Mouse (Mus musculus) lung, embryonic 16.5 days (tissue): Measurements from ENCODE around the gene Drd3. TPM values are rescaled to one million over a fixed set of nuclear protein-coding genes. Genes with fewer than 3 reads are reported as not detected.

ENCODE experiments used
- ATAC-seq: fragments of 200-750 bp; cut with Nextera tagmentation; 2 replicates; pipeline ENCODE4 v1.8.0; 2017; ENCODE audit warnings: low read depth, mild to moderate bottlenecking, moderate library complexity
- H3K27ac ChIP-seq: fragments of 300-500 bp; sonication (generic); 2 replicates; pipeline ENCODE4 v1.5.1; 2014; ENCODE audit warnings: mild to moderate bottlenecking, control low read depth, low read length
- H3K27me3 ChIP-seq: fragments of 300-500 bp; sonication (generic); 2 replicates; pipeline ENCODE4 v1.6.1; 2014; ENCODE audit warnings: low read depth, low read length, mixed read lengths; ENCODE audit not compliant: control insufficient read depth, insufficient read depth
- H3K36me3 ChIP-seq: fragments of 300-500 bp; sonication (generic); 2 replicates; pipeline ENCODE4 v1.6.1; 2014; ENCODE audit warnings: low read length; ENCODE audit not compliant: control insufficient read depth, insufficient read depth
- H3K4me1 ChIP-seq: fragments of 300-500 bp; sonication (generic); replicated peaks from 2 replicates; pipeline ENCODE4 v1.6.1; 2014; ENCODE audit warnings: low read length, mixed read lengths; ENCODE audit not compliant: control insufficient read depth, insufficient read depth
- H3K4me2 ChIP-seq: fragments of 300-500 bp; sonication (generic); 2 replicates; pipeline ENCODE4 v1.6.1; 2014; ENCODE audit warnings: low read depth, low read length, control low read depth
- H3K4me3 ChIP-seq: fragments of 300-500 bp; sonication (generic); 2 replicates; pipeline ENCODE4 v1.5.1; 2014; ENCODE audit warnings: mild to moderate bottlenecking, low read length, control low read depth
- H3K9ac ChIP-seq: fragments of 300-500 bp; sonication (generic); 2 replicates; pipeline ENCODE4 v1.6.1; 2014; ENCODE audit warnings: low read length, control low read depth
- H3K9me3 ChIP-seq: fragments of 300-500 bp; sonication (generic); 2 replicates; pipeline ENCODE4 v1.6.1; 2016; ENCODE audit warnings: low read length; ENCODE audit not compliant: control insufficient read depth
- WGBS: fragments of 180-500 bp; shearing (Covaris S2); extraction: QIAGEN DNeasy Blood & Tissue Kit; methylation state at CpG from one replicate; pipeline ENCODE4 v1.1.7; 2014; 5-methylcytosine and 5-hydroxymethylcytosine counted together
- polyA plus RNA-seq: library from polyadenylated mRNA; unstranded; fragments of >200 nt; fragmentation: Nextera tagmentation; extraction: Ambion mirVana; gene quantifications from 2 replicates; pipeline ENCODE4 v1.2.1, GENCODE M21; 2015

Gene Drd3
- polyA plus RNA-seq, 1 experiment from 2014 or later: not detected

GRCm38 (mm10) chr16:43730281-43730680 is 23.5 kb upstream of the Drd3 start:
- H3K4me2 ChIP-seq: no peak overlapping the region
- WGBS: 65% methylated on average over 4 of the region's 4 CpGs

GRCm38 (mm10) chr16:43732496-43732895 is 21.3 kb upstream of the Drd3 start:
- H3K9me3 ChIP-seq: no peaks in the 10 kb centered on the region
- no peak overlapping the region for H3K4me2 ChIP-seq
- H3K27me3 ChIP-seq: no peaks in the 10 kb centered on the region
- H3K9ac ChIP-seq: no peak overlapping the region
- no peak overlapping the region for H3K4me3 ChIP-seq
- WGBS: 85% methylated on average over 10 of the region's 10 CpGs
- no peak overlapping the region for H3K27ac ChIP-seq
- H3K36me3 ChIP-seq: no peaks in the 10 kb centered on the region
- ATAC-seq: no peak
- H3K4me1 ChIP-seq: no peaks in the 10 kb centered on the region

More at GRCm38 (mm10) chr16:43730281-43730680, 23.5 kb upstream of the Drd3 start:
- Histone ChIP-seq H3K36me3 (no peaks in the 10 kb centered on the region), H3K4me1 (no peaks in the 10 kb centered on the region), H3K4me3 (no peak overlapping the region), H3K9me3 (no peaks in the 10 kb centered on the region), H3K9ac (no peak overlapping the region), H3K27ac (no peak overlapping the region), H3K27me3 (no peaks in the 10 kb centered on the region)
- no peak for ATAC-seq

- 75% methylated on average over 5 of the region's 5 CpGs for WGBS
- Histone ChIP-seq H3K36me3 (no peaks in the 10 kb centered on the region), H3K9ac (no peak overlapping the region), H3K4me2 (no peak overlapping the region), H3K27ac (no peak overlapping the region), H3K27me3 (no peaks in the 10 kb centered on the region), H3K4me1 (no peaks in the 10 kb centered on the region), H3K4me3 (no peak overlapping the region), H3K9me3 (no peaks in the 10 kb centered on the region)
- no peak for ATAC-seq
Observed at GRCm38 (mm10) chr16:43732900-43733299, 20.9 kb upstream of the Drd3 start.

- no peaks in the 10 kb centered on the region for H3K27me3 ChIP-seq
- no peak for ATAC-seq
Observed at GRCm38 (mm10) chr16:43737933-43738332, 15.9 kb upstream of the Drd3 start.

GRCm38 (mm10) chr16:43740936-43741335 is 12.9 kb upstream of the Drd3 start:
- Histone ChIP-seq H3K36me3 (no peaks in the 10 kb centered on the region), H3K27ac (no peak overlapping the region), H3K27me3 (no peaks in the 10 kb centered on the region), H3K9me3 (no peaks in the 10 kb centered on the region), H3K4me1 (no peaks in the 10 kb centered on the region), H3K9ac (no peak overlapping the region), H3K4me2 (no peak overlapping the region), H3K4me3 (no peak overlapping the region)
- WGBS: 72% methylated on average over 2 of the region's 2 CpGs
- ATAC-seq: no peak

More at GRCm38 (mm10) chr16:43737933-43738332, 15.9 kb upstream of the Drd3 start:
- Histone ChIP-seq H3K9me3 (no peaks in the 10 kb centered on the region), H3K9ac (no peak overlapping the region), H3K36me3 (no peaks in the 10 kb centered on the region), H3K4me1 (no peaks in the 10 kb centered on the region), H3K4me2 (no peak overlapping the region), H3K27ac (no peak overlapping the region), H3K4me3 (no peak overlapping the region)
- 33% methylated on average over 4 of the region's 4 CpGs for WGBS

GRCm38 (mm10) chr16:43748424-43748823 is 5.4 kb upstream of the Drd3 start:
- no peak overlapping the region for H3K4me3 ChIP-seq
- H3K27me3 ChIP-seq: no peaks in the 10 kb centered on the region
- ATAC-seq: no peak
- H3K9me3 ChIP-seq: no peaks in the 10 kb centered on the region
- no peaks in the 10 kb centered on the region for H3K36me3 ChIP-seq
- H3K4me2 ChIP-seq: no peak overlapping the region
- H3K9ac ChIP-seq: no peak overlapping the region
- 70% methylated on average over 2 of the region's 2 CpGs for WGBS
- no peak overlapping the region for H3K27ac ChIP-seq
- H3K4me1 ChIP-seq: no peaks in the 10 kb centered on the region

GRCm38 (mm10) chr16:43752900-43753299 is 926 bp upstream of the Drd3 start:
- no peaks in the 10 kb centered on the region for H3K9me3 ChIP-seq
- no peak for ATAC-seq
- H3K4me2 ChIP-seq: no peak overlapping the region
- H3K4me1 ChIP-seq: no peaks in the 10 kb centered on the region
- H3K27me3 ChIP-seq: no peaks in the 10 kb centered on the region
- 75% methylated on average over 8 of the region's 8 CpGs for WGBS
- H3K4me3 ChIP-seq: no peak overlapping the region
- H3K36me3 ChIP-seq: no peaks in the 10 kb centered on the region
- H3K9ac ChIP-seq: no peak overlapping the region
- H3K27ac ChIP-seq: no peak overlapping the region

GRCm38 (mm10) chr16:43772358-43772757 is 18.5 kb downstream of the Drd3 start:
- Histone ChIP-seq H3K4me1 (no peaks in the 10 kb centered on the region), H3K27ac (no peak overlapping the region), H3K4me2 (no peak overlapping the region)

GRCm38 (mm10) chr16:43772766-43773165 is 18.9 kb downstream of the Drd3 start:
- Histone ChIP-seq H3K9me3 (no peaks in the 10 kb centered on the region), H3K9ac (no peak overlapping the region), H3K27ac (no peak overlapping the region), H3K4me2 (no peak overlapping the region), H3K36me3 (no peaks in the 10 kb centered on the region), H3K4me3 (no peak overlapping the region), H3K27me3 (no peaks in the 10 kb centered on the region), H3K4me1 (no peaks in the 10 kb centered on the region)
- no peak for ATAC-seq
- 82% methylated on average over 1 of the region's 1 CpGs for WGBS

More at GRCm38 (mm10) chr16:43772358-43772757, 18.5 kb downstream of the Drd3 start:
- peak; percentile 91 for ATAC-seq
- H3K36me3 ChIP-seq: no peaks in the 10 kb centered on the region
- no peaks in the 10 kb centered on the region for H3K9me3 ChIP-seq
- no peak overlapping the region for H3K9ac ChIP-seq
- no peaks in the 10 kb centered on the region for H3K27me3 ChIP-seq
- WGBS: 30% methylated on average over 3 of the region's 3 CpGs
- H3K4me3 ChIP-seq: no peak overlapping the region

- H3K27ac ChIP-seq: no peak overlapping the region
- H3K4me3 ChIP-seq: no peak overlapping the region
- no peak for ATAC-seq
- H3K27me3 ChIP-seq: no peaks in the 10 kb centered on the region
- WGBS: 84% methylated on average over 4 of the region's 4 CpGs
- H3K9ac ChIP-seq: no peak overlapping the region
- H3K4me1 ChIP-seq: no peaks in the 10 kb centered on the region
- no peaks in the 10 kb centered on the region for H3K9me3 ChIP-seq
- no peak overlapping the region for H3K4me2 ChIP-seq
- H3K36me3 ChIP-seq: no peaks in the 10 kb centered on the region
Observed at GRCm38 (mm10) chr16:43773506-43773905, 19.7 kb downstream of the Drd3 start.
